Mouse (Mus musculus) liver, adult 2 months (tissue): Measurements from ENCODE around the gene 1700013H16Rik. TPM values are rescaled to one million over a fixed set of nuclear protein-coding genes. Genes with fewer than 3 reads are reported as not detected.

Experiments used
- DNase-seq: peaks from one replicate; pipeline ENCODE4 v3.0.0-alpha.2; 2011; ENCODE audit warnings: low read depth, low spot score; ENCODE audit errors: extremely low read depth
- H3K27ac ChIP-seq: fragments of 200-500 bp; replicated peaks from 2 replicates; pipeline ENCODE4 v1.5.1; 2012; ENCODE audit warnings: low read depth, mild to moderate bottlenecking, control low read depth, inconsistent platforms, low read length; ENCODE audit not compliant: insufficient read depth
- H3K27me3 ChIP-seq: fragments of 200-500 bp; 2 replicates; pipeline ENCODE4 v1.6.1; 2012; ENCODE audit warnings: mild to moderate bottlenecking, moderate library complexity, low read length, inconsistent platforms; ENCODE audit not compliant: control insufficient read depth, insufficient read depth
- H3K36me3 ChIP-seq: fragments of 200-500 bp; 2 replicates; pipeline ENCODE4 v1.6.1; 2012; ENCODE audit warnings: low read length, inconsistent platforms; ENCODE audit not compliant: control insufficient read depth, insufficient read depth
- H3K4me1 ChIP-seq: fragments of 200-500 bp; 2 replicates; pipeline ENCODE4 v1.6.1; 2011; ENCODE audit warnings: low read length; ENCODE audit not compliant: control insufficient read depth, insufficient read depth
- H3K4me3 ChIP-seq: fragments of 200-500 bp; 2 replicates; pipeline ENCODE4 v1.5.1; 2011; ENCODE audit warnings: low read depth, mild to moderate bottlenecking, control low read depth, low read length, moderate library complexity; ENCODE audit not compliant: insufficient read depth
- H3K79me2 ChIP-seq: fragments of 200-500 bp; 2 replicates; pipeline ENCODE4 v1.6.1; 2012; ENCODE audit warnings: inconsistent platforms, mild to moderate bottlenecking, low read length, moderate library complexity; ENCODE audit not compliant: control insufficient read depth, insufficient read depth
- H3K9ac ChIP-seq: fragments of 200-500 bp; 2 replicates; pipeline ENCODE4 v1.6.1; 2012; ENCODE audit warnings: low read depth, mild to moderate bottlenecking, control low read depth, inconsistent platforms, low read length
- CTCF ChIP-seq: fragments of 200-500 bp; IDR thresholded peaks from 2 replicates; pipeline ENCODE4 v1.5.1; 2011; ENCODE audit warnings: low read depth, low read length, control low read depth
- POLR2A ChIP-seq: fragments of 200-500 bp; IDR thresholded peaks from 2 replicates; pipeline ENCODE4 v1.6.1; 2011; ENCODE audit warnings: low read length, control low read depth; ENCODE audit not compliant: insufficient read depth; ENCODE audit errors: extremely low read depth
- whole genome bisulfite sequencing: fragments of 180-500 bp; shearing (Covaris S2); methylation state at CpG from one replicate; pipeline ENCODE4 v1.1.7; 2018; 5-methylcytosine and 5-hydroxymethylcytosine counted together
- polyA plus RNA-seq: library from polyadenylated mRNA; depleted of rRNA; stranded (reverse); fragments of >200 nt; gene quantifications from 2 replicates; pipeline ENCODE4 v1.2.3, GENCODE M21; 2012; rRNA removed
- total RNA-seq: library from RNA; depleted of rRNA; stranded (reverse); fragments of >200 nt; gene quantifications from 2 replicates; pipeline ENCODE4 v1.2.3, GENCODE M21; 2014; rRNA removed

Gene 1700013H16Rik
- total and polyA plus RNA-seq, 2 experiments = not detected

DNA sequence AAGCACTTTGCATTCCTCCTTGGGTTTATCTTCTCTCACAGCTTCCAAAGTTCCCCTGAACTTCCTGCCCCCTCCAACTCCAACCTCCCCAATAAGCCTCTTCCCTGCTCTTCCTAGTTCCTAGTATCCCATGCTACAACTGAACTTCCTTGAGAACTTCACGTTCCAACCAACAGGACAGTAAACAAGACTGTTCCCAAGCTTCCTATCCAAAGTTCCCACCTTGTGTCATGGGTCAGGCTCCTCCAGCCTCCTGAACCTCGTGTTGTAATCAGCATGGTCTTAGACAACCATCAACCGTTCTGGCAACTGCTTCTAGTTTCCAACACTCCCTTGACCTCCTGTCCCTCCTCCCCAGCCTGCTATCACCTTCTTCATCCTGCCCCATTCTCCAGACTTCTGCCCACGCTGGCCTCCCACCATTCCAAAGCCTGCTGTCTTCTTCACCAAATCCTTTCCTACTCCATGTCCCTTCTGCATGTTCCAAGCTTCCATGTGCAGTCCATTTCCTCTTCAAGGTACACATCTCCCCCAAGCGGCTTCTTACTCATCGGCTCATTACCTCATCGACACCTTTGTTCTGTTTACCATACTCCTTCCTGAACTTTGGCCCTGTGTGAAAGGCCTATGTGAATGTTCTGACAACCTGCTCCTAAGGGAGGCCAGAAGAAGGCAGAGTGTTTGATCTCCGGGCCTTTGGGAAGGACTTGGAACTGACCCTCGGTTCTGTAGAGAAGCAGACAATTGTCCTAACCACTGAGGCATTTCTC, 63.4 kb downstream of the 1700013H16Rik start:
- Histone ChIP-seq H3K79me2 (no peaks in the 10 kb centered on the region), H3K4me3 (no peak overlapping the region), H3K27ac (no peak overlapping the region), H3K36me3 (no peaks in the 10 kb centered on the region), H3K4me1 (no peaks in the 10 kb centered on the region; the same call in 1 of the 2 replicates), H3K9ac (no peak overlapping the region), H3K27me3 (no peaks in the 10 kb centered on the region)
- 50% methylated on average over 9 of the region's 9 CpGs for WGBS
- no peak for TF ChIP-seq CTCF
- TF ChIP-seq POLR2A = no peak
- no peak for DNase-seq

DNA sequence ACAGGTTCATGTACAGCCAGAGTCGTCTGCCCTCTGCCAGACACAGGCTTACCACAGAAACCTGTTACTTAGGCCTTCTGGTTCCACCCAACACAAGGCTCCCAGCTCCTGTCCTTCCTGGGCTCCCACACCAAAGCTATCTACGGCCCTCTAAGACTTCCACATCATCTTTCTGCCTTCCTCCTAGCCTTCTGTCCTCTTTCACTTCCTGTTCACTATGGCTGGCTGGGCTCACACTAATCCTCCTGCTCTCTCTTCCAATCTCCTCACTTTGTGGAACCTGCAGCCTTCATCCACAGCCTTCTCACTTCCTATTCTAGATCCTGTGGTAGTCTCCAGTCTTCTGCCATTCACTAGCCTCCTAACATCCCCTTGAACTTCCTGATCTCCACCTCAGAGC, 64.5 kb downstream of the 1700013H16Rik start:
- TF ChIP-seq POLR2A = no peak
- TF ChIP-seq CTCF = no peak
- no peaks in the 10 kb centered on the region for H3K27me3 ChIP-seq
- no peak overlapping the region for H3K27ac ChIP-seq
- H3K79me2 ChIP-seq = no peaks in the 10 kb centered on the region
- 93% methylated on average over 2 of the region's 2 CpGs for WGBS
- no peak overlapping the region for H3K4me3 ChIP-seq
- no peak overlapping the region for H3K9ac ChIP-seq
- DNase-seq = no peak
- no peaks in the 10 kb centered on the region; the same call in 1 of the 2 replicates for H3K4me1 ChIP-seq
- H3K36me3 ChIP-seq = no peaks in the 10 kb centered on the region

Other genes starting within 250 kb of the 1700013H16Rik start
- not detected in 2 replicates for gene Rtl8c, start 149.8 kb downstream of the 1700013H16Rik start, total RNA-seq
- gene Rtl8c, start 149.8 kb downstream of the 1700013H16Rik start, polyA plus RNA-seq = 1.5 and 2.2 TPM in 2 replicates
- not detected in 2 replicates for gene Gm14597, start 148.9 kb downstream of the 1700013H16Rik start, total RNA-seq
- gene Gm14597, start 148.9 kb downstream of the 1700013H16Rik start, polyA plus RNA-seq = not detected in 2 replicates
- gene Rtl8a, start 114.1 kb downstream of the 1700013H16Rik start, total RNA-seq = 3.1 and 3.2 TPM in 2 replicates
- 36.8 and 39.2 TPM in 2 replicates for gene Rtl8a, start 114.1 kb downstream of the 1700013H16Rik start, polyA plus RNA-seq
- gene Rtl8b, start 87.4 kb downstream of the 1700013H16Rik start, total RNA-seq = 3.8 and 6.7 TPM in 2 replicates
- gene Rtl8b, start 87.4 kb downstream of the 1700013H16Rik start, polyA plus RNA-seq = 23.2 and 27.2 TPM in 2 replicates
- gene 4930502E18Rik, start 33.0 kb downstream of the 1700013H16Rik start, total RNA-seq = not detected in 2 replicates
- not detected in 2 replicates for gene 4930502E18Rik, start 33.0 kb downstream of the 1700013H16Rik start, polyA plus RNA-seq
- not detected in 2 replicates for gene Zfp36l3, start 18.6 kb upstream of the 1700013H16Rik start, total RNA-seq
- not detected in 2 replicates for gene Zfp36l3, start 18.6 kb upstream of the 1700013H16Rik start, polyA plus RNA-seq
- gene Xlr, start 39.9 kb upstream of the 1700013H16Rik start, total RNA-seq = 0.83 and 1.0 TPM in 2 replicates
- gene Xlr, start 39.9 kb upstream of the 1700013H16Rik start, polyA plus RNA-seq = not detected in 2 replicates